Mouse (Mus musculus): ENCODE results near the gene Gcnt1. TPM values are rescaled to one million over a fixed set of nuclear protein-coding genes. Genes with fewer than 3 reads are reported as not detected.

Gene Gcnt1
- polyA plus RNA-seq, 1 experiment: 9.3 TPM

DNA sequence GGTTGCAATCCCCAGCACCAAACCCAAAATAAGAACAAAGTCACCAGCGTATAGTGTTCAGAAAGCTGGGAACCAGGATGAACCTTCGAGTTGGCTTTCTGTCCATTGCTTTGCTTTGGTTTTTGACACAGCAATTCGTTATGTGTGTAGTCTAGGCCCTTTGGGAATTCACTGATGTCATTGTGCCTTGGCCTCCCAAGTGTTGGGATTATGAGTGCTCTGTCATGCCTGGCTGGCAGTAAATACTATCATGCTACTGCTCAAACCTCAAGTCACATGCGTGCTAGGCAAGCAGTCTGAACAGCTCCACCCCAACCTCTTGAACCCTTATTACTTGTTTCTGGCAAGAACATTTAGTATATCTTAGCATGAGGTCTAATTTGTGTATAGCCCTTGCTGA, 30.5 kb upstream of the Gcnt1 start:
- Histone ChIP-seq H3K4me3 (ENCODE audit: extremely low read depth, insufficient read depth, insufficient read length) (no peak overlapping the region), H3K4me1 (ENCODE audit: control insufficient read depth, insufficient read depth, insufficient read length) (no peaks in the 10 kb centered on the region), H3K36me3 (ENCODE audit: control insufficient read depth, insufficient read depth, low read length) (peaks cover 13% of the 10 kb centered on the region), H3K27me3 (ENCODE audit: control insufficient read depth, insufficient read depth, low read length) (no peaks in the 10 kb centered on the region), H3K27ac (ENCODE audit: insufficient read depth, low read length) (no peak overlapping the region)
- TF ChIP-seq POLR2A (IDR thresholded peaks at IDR 0.05; ENCODE audit: low read depth, low read length): no peak
- no peak for TF ChIP-seq CTCF (IDR thresholded peaks at IDR 0.05; ENCODE audit: extremely low read depth, insufficient read depth, insufficient read length, insufficient replicate concordance)
- no peak for DNase-seq (ENCODE audit: low read depth in 1 of 2, low spot score in 2 of 2)
- 91% methylated on average over 4 of the region's 4 CpGs for WGBS

DNA sequence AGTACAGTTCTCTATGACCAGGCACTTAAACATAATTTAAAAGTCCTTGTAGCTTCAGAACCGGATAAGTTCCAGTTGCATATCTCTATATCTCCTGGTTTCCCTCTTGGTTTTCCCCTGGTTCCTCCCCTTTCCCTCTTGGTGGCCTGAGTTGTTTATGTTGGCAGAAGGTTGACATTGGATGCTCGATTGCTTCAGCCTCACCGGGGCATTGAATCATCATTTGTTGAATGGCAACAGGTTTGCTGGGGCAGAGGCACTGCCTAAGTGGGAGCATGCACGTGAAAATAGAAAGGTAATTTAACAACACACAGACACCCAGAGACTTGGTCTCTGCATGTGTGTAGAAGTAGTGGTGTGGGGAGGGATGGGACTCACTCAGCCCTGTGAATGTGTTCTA, 27.9 kb upstream of the Gcnt1 start:
- H3K27me3 ChIP-seq (ENCODE audit: control insufficient read depth, insufficient read depth, low read length): no peaks in the 10 kb centered on the region
- DNase-seq (ENCODE audit: low read depth in 1 of 2, low spot score in 2 of 2): no peak
- peaks cover 2% of the 10 kb centered on the region; the same call in 1 of the 2 replicates for H3K4me1 ChIP-seq (ENCODE audit: control insufficient read depth, insufficient read depth, insufficient read length)
- H3K36me3 ChIP-seq (ENCODE audit: control insufficient read depth, insufficient read depth, low read length): peaks cover 16% of the 10 kb centered on the region
- no peak overlapping the region for H3K27ac ChIP-seq (ENCODE audit: insufficient read depth, low read length)
- WGBS: 92% methylated on average over 4 of the region's 4 CpGs
- TF ChIP-seq POLR2A (IDR thresholded peaks at IDR 0.05; ENCODE audit: low read depth, low read length) (no peak), CTCF (IDR thresholded peaks at IDR 0.05; ENCODE audit: extremely low read depth, insufficient read depth, insufficient read length, insufficient replicate concordance) (no peak)
- H3K4me3 ChIP-seq (ENCODE audit: extremely low read depth, insufficient read depth, insufficient read length): no peak overlapping the region

DNA sequence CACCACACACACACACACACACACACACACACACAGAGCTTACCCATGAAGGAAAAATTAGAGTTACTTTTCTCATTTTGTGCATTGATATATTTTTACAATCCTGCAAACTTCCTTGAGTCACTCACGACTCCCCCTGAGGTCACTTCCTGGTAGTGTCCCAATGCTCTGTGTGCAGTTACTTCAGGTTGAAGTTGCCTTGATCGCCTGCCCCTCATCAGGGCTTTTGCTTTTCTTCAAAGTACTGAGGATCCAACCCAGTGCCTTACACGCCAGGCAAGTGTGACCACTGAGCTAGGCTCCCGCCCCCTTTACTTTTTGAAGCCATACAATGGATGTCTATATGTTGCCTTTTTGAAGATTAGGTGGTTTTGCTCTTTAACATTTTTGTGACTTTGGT, 27.3 kb upstream of the Gcnt1 start:
- DNase-seq (ENCODE audit: low read depth in 1 of 2, low spot score in 2 of 2): no peak
- 89% methylated on average over 4 of the region's 4 CpGs for WGBS
- Histone ChIP-seq H3K27ac (ENCODE audit: insufficient read depth, low read length) (no peak overlapping the region), H3K27me3 (ENCODE audit: control insufficient read depth, insufficient read depth, low read length) (no peaks in the 10 kb centered on the region), H3K36me3 (ENCODE audit: control insufficient read depth, insufficient read depth, low read length) (peaks cover 16% of the 10 kb centered on the region), H3K4me3 (ENCODE audit: extremely low read depth, insufficient read depth, insufficient read length) (no peak overlapping the region), H3K4me1 (ENCODE audit: control insufficient read depth, insufficient read depth, insufficient read length) (peaks cover 5% of the 10 kb centered on the region)
- no peak for TF ChIP-seq CTCF (IDR thresholded peaks at IDR 0.05; ENCODE audit: extremely low read depth, insufficient read depth, insufficient read length, insufficient replicate concordance)
- no peak for TF ChIP-seq POLR2A (IDR thresholded peaks at IDR 0.05; ENCODE audit: low read depth, low read length)

DNA sequence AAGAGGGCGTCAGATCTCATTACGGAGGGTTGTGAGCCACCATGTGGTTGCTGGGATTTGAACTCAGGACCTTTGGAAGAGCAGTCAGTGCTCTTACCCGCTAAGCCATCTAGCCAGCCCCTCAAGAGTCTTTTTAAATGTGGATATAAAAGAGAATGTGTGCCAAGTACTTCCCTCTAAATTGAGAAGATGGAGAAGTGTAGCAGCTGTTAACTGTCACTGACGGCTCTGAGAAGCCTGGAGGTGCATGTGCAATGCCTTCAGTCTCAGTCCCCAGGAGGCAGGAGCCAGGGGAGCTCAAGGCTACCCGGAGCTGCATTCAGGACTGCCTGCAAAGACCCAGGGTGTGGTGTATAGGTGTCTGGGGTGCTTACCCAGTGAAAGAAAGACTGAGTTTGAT, 25.3 kb upstream of the Gcnt1 start:
- Histone ChIP-seq H3K36me3 (ENCODE audit: control insufficient read depth, insufficient read depth, low read length) (peaks cover 16% of the 10 kb centered on the region), H3K27me3 (ENCODE audit: control insufficient read depth, insufficient read depth, low read length) (no peaks in the 10 kb centered on the region), H3K4me3 (ENCODE audit: extremely low read depth, insufficient read depth, insufficient read length) (no peak overlapping the region), H3K27ac (ENCODE audit: insufficient read depth, low read length) (no peak overlapping the region), H3K4me1 (ENCODE audit: control insufficient read depth, insufficient read depth, insufficient read length) (peaks cover 8% of the 10 kb centered on the region)
- DNase-seq (ENCODE audit: low read depth in 1 of 2, low spot score in 2 of 2): no peak
- no peak for TF ChIP-seq POLR2A (IDR thresholded peaks at IDR 0.05; ENCODE audit: low read depth, low read length)
- TF ChIP-seq CTCF (IDR thresholded peaks at IDR 0.05; ENCODE audit: extremely low read depth, insufficient read depth, insufficient read length, insufficient replicate concordance): no peak
- 80% methylated on average over 5 of the region's 5 CpGs for WGBS

DNA sequence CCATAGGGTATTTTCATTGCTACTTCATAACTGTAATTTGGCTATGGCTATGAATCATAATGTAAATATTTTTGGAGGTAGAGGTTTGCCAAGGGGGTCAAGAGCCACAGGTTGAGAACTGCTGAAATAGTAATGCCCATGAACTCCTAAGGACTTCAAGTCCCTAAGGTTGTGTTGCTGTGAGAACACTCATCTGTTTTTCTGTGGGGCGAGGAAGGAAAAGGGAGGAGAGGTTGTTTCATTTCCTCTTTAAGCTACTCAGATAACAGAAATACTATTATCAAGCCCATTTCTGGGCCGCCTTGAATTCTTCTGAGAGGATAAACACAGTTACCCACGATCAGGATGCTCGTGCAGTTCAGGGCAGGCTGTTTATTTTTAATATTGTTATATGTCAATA, 24.2 kb upstream of the Gcnt1 start:
- Histone ChIP-seq H3K4me3 (ENCODE audit: extremely low read depth, insufficient read depth, insufficient read length) (no peak overlapping the region), H3K27ac (ENCODE audit: insufficient read depth, low read length) (no peak overlapping the region; the same call in 1 of the 2 replicates), H3K27me3 (ENCODE audit: control insufficient read depth, insufficient read depth, low read length) (no peaks in the 10 kb centered on the region), H3K36me3 (ENCODE audit: control insufficient read depth, insufficient read depth, low read length) (peaks cover 16% of the 10 kb centered on the region), H3K4me1 (ENCODE audit: control insufficient read depth, insufficient read depth, insufficient read length) (peaks cover 8% of the 10 kb centered on the region)
- DNase-seq (ENCODE audit: low read depth in 1 of 2, low spot score in 2 of 2): no peak
- TF ChIP-seq CTCF (IDR thresholded peaks at IDR 0.05; ENCODE audit: extremely low read depth, insufficient read depth, insufficient read length, insufficient replicate concordance): no peak
- no peak for TF ChIP-seq POLR2A (IDR thresholded peaks at IDR 0.05; ENCODE audit: low read depth, low read length)
- 18% methylated on average over 4 of the region's 4 CpGs for WGBS

DNA sequence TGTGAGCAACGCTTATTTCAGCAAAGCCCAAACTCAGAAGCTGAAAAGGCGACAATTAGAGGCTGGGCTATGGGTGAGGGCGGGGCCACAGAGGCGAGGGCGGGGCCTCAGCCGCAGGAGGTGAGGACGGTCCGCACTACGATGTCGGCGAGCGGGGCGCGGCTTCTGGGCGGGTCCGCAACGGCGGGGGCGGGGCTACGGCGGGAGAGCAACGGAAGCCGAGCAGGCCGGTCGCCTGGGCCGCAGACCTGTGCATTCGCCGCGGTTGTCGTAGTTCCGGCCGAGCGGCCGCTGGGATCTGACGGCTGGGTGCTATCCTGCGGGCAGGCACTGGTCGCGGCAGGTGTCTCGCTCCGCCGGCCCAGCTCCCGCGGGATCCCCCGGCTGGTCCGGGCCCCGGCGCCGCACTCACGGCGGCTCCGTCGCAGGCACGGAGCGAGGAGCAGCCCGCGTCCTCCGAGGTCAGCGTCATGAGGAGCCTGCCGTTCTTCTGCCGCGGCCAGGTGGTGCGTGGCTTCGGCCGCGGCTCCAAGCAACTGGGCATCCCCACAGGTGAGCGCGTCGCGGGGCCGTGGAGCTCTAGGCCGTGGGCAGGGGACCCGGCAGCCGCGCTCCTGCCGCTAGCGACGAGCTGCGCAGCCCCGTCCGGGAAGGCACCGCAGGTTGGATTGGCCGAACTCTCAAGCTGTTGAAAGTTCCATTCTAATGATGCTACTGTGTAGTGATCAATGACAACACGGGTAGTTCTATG, 21.4 kb upstream of the Gcnt1 start, which contains the start of gene Rfk:
Gene Rfk, plus strand, starts transcription at position 203 of the 751 bp plus-strand sequence.
- no peak for TF ChIP-seq CTCF (IDR thresholded peaks at IDR 0.05; ENCODE audit: extremely low read depth, insufficient read depth, insufficient read length, insufficient replicate concordance)
- peak; percentile 85 for TF ChIP-seq POLR2A (IDR thresholded peaks at IDR 0.05; ENCODE audit: low read depth, low read length)
- under 1% methylated on average over 82 of the region's 83 CpGs for WGBS
- Histone ChIP-seq H3K36me3 (ENCODE audit: control insufficient read depth, insufficient read depth, low read length) (peaks cover 9% of the 10 kb centered on the region), H3K4me3 (ENCODE audit: extremely low read depth, insufficient read depth, insufficient read length) (peak within 1 kb of the TSS; percentile 96), H3K27ac (ENCODE audit: insufficient read depth, low read length) (peak within 1 kb of the TSS; percentile 59), H3K4me1 (ENCODE audit: control insufficient read depth, insufficient read depth, insufficient read length) (peaks cover 8% of the 10 kb centered on the region), H3K27me3 (ENCODE audit: control insufficient read depth, insufficient read depth, low read length) (no peaks in the 10 kb centered on the region)
- DNase-seq (ENCODE audit: low read depth in 1 of 2, low spot score in 2 of 2): peak; percentile 78 to 93

DNA sequence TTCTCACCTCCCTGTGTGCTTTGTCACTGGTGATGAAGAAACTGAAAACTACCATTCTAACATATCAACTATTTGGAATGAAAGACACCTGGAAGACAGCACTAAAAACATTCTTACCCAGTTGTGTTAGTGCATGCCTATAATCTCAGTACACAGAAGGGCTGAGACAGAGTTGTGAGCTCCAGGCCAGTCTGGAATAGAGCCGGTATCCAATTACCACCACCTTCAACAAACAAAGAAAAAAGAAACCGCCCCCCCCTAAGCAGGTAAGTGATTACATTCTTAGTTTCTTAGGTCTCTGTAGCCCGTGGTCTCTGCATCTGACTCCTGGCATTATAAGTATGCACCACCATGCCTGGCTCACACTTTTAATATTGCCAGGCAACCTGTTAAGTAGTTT, 20.2 kb upstream of the Gcnt1 start:
- Histone ChIP-seq H3K4me3 (ENCODE audit: extremely low read depth, insufficient read depth, insufficient read length) (no peak overlapping the region), H3K4me1 (ENCODE audit: control insufficient read depth, insufficient read depth, insufficient read length) (peaks cover 8% of the 10 kb centered on the region), H3K36me3 (ENCODE audit: control insufficient read depth, insufficient read depth, low read length) (peaks cover 1% of the 10 kb centered on the region; the same call in 1 of the 2 replicates), H3K27me3 (ENCODE audit: control insufficient read depth, insufficient read depth, low read length) (no peaks in the 10 kb centered on the region), H3K27ac (ENCODE audit: insufficient read depth, low read length) (no peak overlapping the region)
- WGBS: 49% methylated on average over 3 of the region's 3 CpGs
- DNase-seq (ENCODE audit: low read depth in 1 of 2, low spot score in 2 of 2): no peak
- no peak for TF ChIP-seq CTCF (IDR thresholded peaks at IDR 0.05; ENCODE audit: extremely low read depth, insufficient read depth, insufficient read length, insufficient replicate concordance)
- TF ChIP-seq POLR2A (IDR thresholded peaks at IDR 0.05; ENCODE audit: low read depth, low read length): no peak
